In the genomic region with DNA sequence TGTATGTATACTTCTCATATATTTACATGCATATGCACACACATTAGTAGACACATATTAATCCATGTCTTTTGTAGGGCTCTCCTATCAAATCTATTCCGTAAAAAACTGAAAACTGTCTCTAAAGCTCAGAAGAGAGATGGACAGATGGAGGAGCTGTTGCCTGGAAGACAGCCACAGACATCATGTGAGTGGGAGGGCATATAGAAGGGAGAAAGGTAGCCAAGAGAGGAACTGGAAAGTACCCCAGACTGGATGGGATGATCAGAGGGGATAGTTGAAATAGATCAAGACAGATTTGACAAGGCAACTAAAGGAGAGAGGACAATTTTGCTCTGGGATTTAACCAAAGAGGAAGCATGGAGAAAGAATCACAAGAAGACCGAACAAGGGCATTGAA, we compare ENCODE assay signal across 23 mouse cellular contexts.
DNase-seq lines count a peak whose midpoint lies in the region; ATAC-seq and TF ChIP-seq lines count a peak whose summit lies in the region.
"Had no signal": no experiment of that assay in that cellular context is flagged by ENCODE, and none has a peak within 500 bp of the region (broad histone marks: within the 10 kb centered on the region; RNA-seq: fewer than 3 reads in every experiment).

No protein-coding gene starts in this region.

- H3K4me3 ChIP-seq in lung, adult 2 months (replicated peaks; ENCODE audit: extremely low read depth, low read depth, low read length), result no peak overlapping the region
- H3K4me3 ChIP-seq: embryonic facial prominence, embryonic 15.5 days; forebrain, embryonic 10.5 days; heart, embryonic 10.5 days; limb, embryonic 13.5 days; liver, embryonic 13.5 days; lung, embryonic 15.5 days had no signal

- no peak for TF ChIP-seq CTCF in lung, adult 2 months (IDR thresholded peaks at IDR 0.05; ENCODE audit: insufficient read depth, low read length)

- no peak for DNase-seq in frontal cortex, postnatal 25 days (ENCODE audit: low spot score in 2 of 2)
- DNase-seq in brain, adult 2 months (ENCODE audit: low read depth, low spot score), result peak; percentile 71
- peak; percentile 69 to 92 for DNase-seq in layer of hippocampus, adult 18-20 months (ENCODE audit: low spot score in 2 of 2)
- DNase-seq in layer of hippocampus, postnatal 36 days, result peak; percentile 64 to 65
- no peak for DNase-seq in lung, adult 2 months
- no peak for DNase-seq in T-cell, adult 2 months (ENCODE audit: low spot score)
- DNase-seq: adrenal gland, adult 8-10 months; B cell, adult 2 months; cerebellum, postnatal 36 days; gastrocnemius, postnatal 36 days; heart, postnatal 10 days; kidney, adult 11 months; kidney, postnatal 10 days; liver, embryonic 13.5 days; lung, postnatal 4 days; retina, postnatal 1 day; thymus, adult 18-20 months had no signal

- no peak for TF ChIP-seq POLR2A in lung, adult 2 months (IDR thresholded peaks at IDR 0.05; ENCODE audit: borderline replicate concordance, extremely low read depth, low read depth, low read length)

- 0 out of 2 replicates have a peak, but pooled peaks cover 2% of the 10 kb centered on the region for H3K4me1 ChIP-seq in lung, adult 2 months (ENCODE audit: control insufficient read depth, insufficient read depth, low read length)
- H3K4me1 ChIP-seq: liver, embryonic 13.5 days had no signal

- WGBS in lung, adult 2 months, result 94% methylated on average over 2 of the region's 2 CpGs

- peak; percentile 73 for ATAC-seq in frontal cortex, adult (ENCODE audit: low TSS enrichment)

Comparison
In these comparisons a context has a peak if more than half of its experiments do, and no peak if none do; other contexts are left out.
1. DNase-seq: peak in brain, adult 2 months (single experiment), layer of hippocampus, adult 18-20 months (2 of 2) and layer of hippocampus, postnatal 36 days (2 of 2); none in frontal cortex, postnatal 25 days (0 of 2), lung, adult 2 months (single experiment) and T-cell, adult 2 months (single experiment).